Mouse (Mus musculus): Measurements from ENCODE around the gene Pla2g4c.

- no peak for TF ChIP-seq CTCF (IDR thresholded peaks at IDR 0.05; ENCODE audit: low read depth, low read length)
- TF ChIP-seq POLR2A (IDR thresholded peaks at IDR 0.05; ENCODE audit: extremely low read depth, insufficient read depth, low read length), result no peak
Measured at GRCm38 (mm10) chr7:13397832-13398231, 73.4 kb downstream of the Pla2g4c start, which contains the start of gene Cabp5.

All from liver, adult 2 months (tissue).